Mouse (Mus musculus) hindbrain, embryonic 12.5 days (tissue): ENCODE measurements at regions not wholly inside any gene's neighbourhood (a gene's known extent, or its start where the extent isn't known, plus 50 kb on each side); places are given as distances from the start of the nearest gene placed in this dataset.

Source experiments
- ATAC-seq: fragments of 200-750 bp; cut with Nextera tagmentation; 2 replicates; pipeline ENCODE4 v1.8.0; 2017; ENCODE audit warnings: moderate TSS enrichment; ENCODE audit not compliant: low FRiP score
- H3K27ac ChIP-seq: fragments of 300-500 bp; sonication (generic); 2 replicates; pipeline ENCODE4 v1.5.1; 2016; ENCODE audit warnings: mild to moderate bottlenecking
- H3K27me3 ChIP-seq: fragments of 300-500 bp; sonication (generic); 2 replicates; pipeline ENCODE4 v1.6.1; 2016; ENCODE audit warnings: mild to moderate bottlenecking
- H3K36me3 ChIP-seq: fragments of 300-500 bp; sonication (generic); 2 replicates; pipeline ENCODE4 v1.6.1; 2016; ENCODE audit warnings: mild to moderate bottlenecking
- H3K4me1 ChIP-seq: fragments of 300-500 bp; sonication (generic); 2 replicates; pipeline ENCODE4 v1.6.1; 2016
- H3K4me2 ChIP-seq: fragments of 300-500 bp; sonication (generic); replicated peaks from 2 replicates; pipeline ENCODE4 v1.6.1; 2016; ENCODE audit warnings: mild to moderate bottlenecking
- H3K4me3 ChIP-seq: fragments of 300-500 bp; sonication (generic); 2 replicates; pipeline ENCODE4 v1.5.1; 2016; ENCODE audit warnings: mild to moderate bottlenecking
- H3K9ac ChIP-seq: fragments of 300-500 bp; sonication (generic); 2 replicates; pipeline ENCODE4 v1.6.1; 2016; ENCODE audit warnings: mild to moderate bottlenecking, moderate library complexity
- H3K9me3 ChIP-seq: fragments of 300-500 bp; sonication (generic); replicated peaks from 2 replicates; pipeline ENCODE4 v1.6.1; 2016; ENCODE audit warnings: mild to moderate bottlenecking
- WGBS: fragments of 180-500 bp; shearing (Covaris S2); methylation state at CpG from one replicate; pipeline ENCODE4 v1.1.7; 2016; 5-methylcytosine and 5-hydroxymethylcytosine counted together

- Histone ChIP-seq H3K4me1 (0 out of 2 replicates have a peak, but pooled peaks cover 3% of the 10 kb centered on the region), H3K4me2 (no peak overlapping the region), H3K36me3 (no peaks in the 10 kb centered on the region), H3K27ac (no peak overlapping the region), H3K9me3 (no peaks in the 10 kb centered on the region), H3K4me3 (no peak overlapping the region), H3K27me3 (no peaks in the 10 kb centered on the region), H3K9ac (no peak overlapping the region)
- ATAC-seq = no peak
- WGBS = 90% methylated on average over 3 of the region's 3 CpGs
Measured at GRCm38 (mm10) chr6:35377535-35377934, 51.6 kb upstream of the Fam180a start.

GRCm38 (mm10) chr6:35376526-35376925, 50.6 kb upstream of the Fam180a start:
- Histone ChIP-seq H3K4me1 (0 out of 2 replicates have a peak, but pooled peaks cover 3% of the 10 kb centered on the region), H3K27me3 (no peaks in the 10 kb centered on the region), H3K4me3 (no peak overlapping the region), H3K9me3 (no peaks in the 10 kb centered on the region), H3K9ac (no peak overlapping the region), H3K36me3 (no peaks in the 10 kb centered on the region), H3K4me2 (no peak overlapping the region), H3K27ac (no peak overlapping the region)
- WGBS = 81% methylated on average over 9 of the region's 9 CpGs
- ATAC-seq = no peak
